Comparison of ENCODE assay signal across 15 mouse cellular contexts in genomic region chr11:44480246-44480645, GRCm38 (mm10). TPM values are rescaled to one million over a fixed set of nuclear protein-coding genes. Genes with fewer than 3 reads are reported as not detected.
A peak's percentile ranks its signal among the peaks of the same experiment; 100 is the strongest.
DNase-seq lines count a peak whose midpoint lies in the region.
"Had no signal": no experiment of that assay in that cellular context is flagged by ENCODE, and none has a peak within 500 bp of the region (broad histone marks: within the 10 kb centered on the region; RNA-seq: fewer than 3 reads in every experiment).

No protein-coding gene starts in this region.

- peak; percentile 43 for DNase-seq in heart, adult 11 months
- DNase-seq in heart, postnatal 25 days (ENCODE audit: low spot score), result no peak
- peak; percentile 69 to 70 for DNase-seq in spleen, postnatal 36 days (ENCODE audit: low spot score in 2 of 2)
- DNase-seq in spleen, postnatal 14 days (ENCODE audit: low spot score in 2 of 2), result no peak
- DNase-seq in splenic B cell, adult 2 months (ENCODE audit: low read depth, low spot score), result peak; percentile 66
- DNase-seq in embryo, embryonic 11 days, result no peak
- DNase-seq: adrenal gland, adult 2 months; adrenal gland, postnatal 14 days; cerebellum, adult 18-20 months; cerebellum, adult 9-10 months; cerebellum, postnatal 25 days; gastrocnemius, postnatal 10 days; gastrocnemius, postnatal 36 days; heart, postnatal 4 days had no signal

- H3K36me3 ChIP-seq in splenic B cell, adult 2 months (ENCODE audit: control insufficient read depth, insufficient read depth, low read length, poor library complexity, severe bottlenecking), result no peaks in the 10 kb centered on the region
- H3K36me3 ChIP-seq: forebrain, embryonic 10.5 days had no signal

- intact Hi-C loops in heart, postnatal 25 days (cut with DNase I), result no loop called here

- no peaks in the 10 kb centered on the region for H3K27me3 ChIP-seq in splenic B cell, adult 2 months (ENCODE audit: control insufficient read depth, insufficient read depth, low read length, poor library complexity, severe bottlenecking)

RNA-seq across cellular contexts. Expression of gene Ublcp1, which starts 9.9 kb away (rescaled TPM):
- total RNA-seq in heart, postnatal 25 days (2021), result 10 to 100 TPM; 36.9 to 48.7 TPM

RNA-seq across cellular contexts. Expression of gene Rnf145, which starts 38.5 kb away (rescaled TPM):
- total RNA-seq in heart, postnatal 25 days (2021), result 10 to 100 TPM; 13.8 to 19.8 TPM

Comparison
In these comparisons a context has a peak if more than half of its experiments do, and no peak if none do; other contexts are left out.
1. DNase-seq: peak in heart, adult 11 months (single experiment), spleen, postnatal 36 days (2 of 2) and splenic B cell, adult 2 months (single experiment); none in heart, postnatal 25 days (single experiment), spleen, postnatal 14 days (0 of 2) and embryo, embryonic 11 days (single experiment).